Mouse (Mus musculus) small intestine, adult 2 months (tissue): Measurements from ENCODE around the gene Scpep1.

Experiments
- CTCF ChIP-seq: fragments of 200-500 bp; IDR thresholded peaks from 2 replicates; pipeline ENCODE4 v1.5.1; 2012; ENCODE audit warnings: low read depth, mild to moderate bottlenecking, control low read depth, inconsistent platforms, low read length, moderate library complexity, mixed read lengths; ENCODE audit not compliant: insufficient replicate concordance, insufficient read length; ENCODE audit errors: extremely low read depth
- POLR2A ChIP-seq: fragments of 200-500 bp; IDR thresholded peaks from 2 replicates; pipeline ENCODE4 v1.6.1; 2012; ENCODE audit warnings: low read depth, mild to moderate bottlenecking, control low read depth, inconsistent platforms, low read length, moderate library complexity

- TF ChIP-seq POLR2A (no peak), CTCF (no peak)
These were observed 22.2 kb downstream of the Scpep1 start for GRCm38 (mm10) chr11:88933030-88933429.
